Comparison of ENCODE assay signal across 22 mouse cellular contexts in the genomic region with DNA sequence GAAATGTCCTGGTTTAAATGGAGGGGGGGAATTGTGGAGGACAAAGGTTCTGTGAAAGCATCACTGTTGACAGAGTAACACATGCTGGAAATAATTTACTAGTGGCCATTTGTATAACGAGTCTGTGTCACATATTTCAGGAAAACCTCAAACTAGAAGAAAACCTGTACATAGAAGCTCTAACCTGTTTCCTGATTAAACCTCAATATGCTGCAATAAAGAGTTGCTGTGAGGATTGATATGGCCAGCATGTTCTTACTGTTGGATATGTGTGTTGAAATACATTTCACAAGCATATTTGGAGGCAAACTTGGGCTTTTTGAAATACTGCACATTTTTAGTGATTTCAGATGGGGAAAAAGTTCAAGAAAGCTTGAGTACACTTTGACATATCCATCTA. TPM values are rescaled to one million over a fixed set of nuclear protein-coding genes. Genes with fewer than 3 reads are reported as not detected.
DNase-seq lines count a peak whose midpoint lies in the region; ATAC-seq and TF ChIP-seq lines count a peak whose summit lies in the region.
"Had no signal": no experiment of that assay in that cellular context is flagged by ENCODE, and none has a peak within 500 bp of the region (broad histone marks: within the 10 kb centered on the region; RNA-seq: fewer than 3 reads in every experiment).

No protein-coding gene starts in this region.

- H3K27me3 ChIP-seq in kidney, adult 2 months (replicated peaks; ENCODE audit: control insufficient read depth, insufficient read depth, low read length) = no peaks in the 10 kb centered on the region
- H3K27me3 ChIP-seq in lung, postnatal 0 days (replicated peaks; ENCODE audit: insufficient read depth, low read length) = no peaks in the 10 kb centered on the region
- H3K27me3 ChIP-seq: CH12.LX; embryonic facial prominence, embryonic 13.5 days; forebrain, embryonic 13.5 days; heart, embryonic 13.5 days; hindbrain, embryonic 12.5 days had no signal

- no peak overlapping the region for H3K4me3 ChIP-seq in kidney, adult 2 months (ENCODE audit: insufficient read depth, low read depth, low read length)
- no peak overlapping the region for H3K4me3 ChIP-seq in lung, postnatal 0 days (ENCODE audit: low read depth, low read length)
- H3K4me3 ChIP-seq: embryonic facial prominence, embryonic 13.5 days; forebrain, embryonic 13.5 days; heart, embryonic 13.5 days; hindbrain, embryonic 12.5 days had no signal

- no peak overlapping the region for H3K9ac ChIP-seq in lung, postnatal 0 days (replicated peaks; ENCODE audit: low read depth)
- H3K9ac ChIP-seq: embryonic facial prominence, embryonic 13.5 days; forebrain, embryonic 13.5 days; forebrain, postnatal 0 days; heart, embryonic 13.5 days; hindbrain, embryonic 12.5 days had no signal

- TF ChIP-seq EP300 in lung, postnatal 0 days (IDR thresholded peaks at IDR 0.05) = no peak

- H3K4me2 ChIP-seq in lung, postnatal 0 days (replicated peaks; ENCODE audit: low read depth, low read length) = no peak overlapping the region
- H3K4me2 ChIP-seq: embryonic facial prominence, embryonic 13.5 days; forebrain, embryonic 13.5 days; heart, embryonic 13.5 days; hindbrain, embryonic 12.5 days had no signal

- 19% methylated on average over 1 of the region's 1 CpGs for WGBS in kidney, adult 2 months
- WGBS in lung, postnatal 0 days = 45% methylated on average over 1 of the region's 1 CpGs

- no peaks in the 10 kb centered on the region for H3K9me3 ChIP-seq in lung, postnatal 0 days (ENCODE audit: low read length)
- H3K9me3 ChIP-seq: embryonic facial prominence, embryonic 13.5 days; forebrain, embryonic 13.5 days; heart, embryonic 13.5 days; hindbrain, embryonic 12.5 days had no signal

- no peaks in the 10 kb centered on the region for H3K4me1 ChIP-seq in kidney, adult 2 months (ENCODE audit: control insufficient read depth, insufficient read depth, low read length)
- no peaks in the 10 kb centered on the region for H3K4me1 ChIP-seq in lung, postnatal 0 days (ENCODE audit: insufficient read depth, low read depth, low read length)
- H3K4me1 ChIP-seq: embryonic facial prominence, embryonic 13.5 days; forebrain, embryonic 13.5 days; hindbrain, embryonic 12.5 days had no signal

- peak; percentile 10 for DNase-seq in kidney, adult 2 months
- no peak for DNase-seq in kidney, postnatal 10 days
- DNase-seq in lung, postnatal 0 days (ENCODE audit: low spot score) = peak; percentile 18
- no peak for DNase-seq in lung, postnatal 36 days
- no peak for DNase-seq in adrenal gland, postnatal 4 days (ENCODE audit: low spot score in 2 of 2)
- DNase-seq: adrenal gland, adult 2 months; adrenal gland, postnatal 36 days; cerebellum, adult 11-12 months; cerebellum, adult 9-10 months; cerebellum, postnatal 25 days; forebrain, postnatal 0 days; gastrocnemius, postnatal 14 days; heart, postnatal 36 days had no signal

- H3K36me3 ChIP-seq in kidney, adult 2 months (ENCODE audit: control insufficient read depth, insufficient read depth, low read length) = no peaks in the 10 kb centered on the region
- H3K36me3 ChIP-seq in lung, postnatal 0 days (ENCODE audit: insufficient read depth, low read length) = no peaks in the 10 kb centered on the region
- H3K36me3 ChIP-seq: embryonic facial prominence, embryonic 13.5 days; heart, embryonic 13.5 days; hindbrain, embryonic 12.5 days had no signal

- no peak overlapping the region for H3K27ac ChIP-seq in kidney, adult 2 months (ENCODE audit: insufficient read depth, low read depth, low read length)
- no peak overlapping the region for H3K27ac ChIP-seq in lung, postnatal 0 days (ENCODE audit: low read length)
- H3K27ac ChIP-seq: embryonic facial prominence, embryonic 13.5 days; forebrain, embryonic 13.5 days; heart, embryonic 13.5 days; hindbrain, embryonic 12.5 days had no signal

- no peak for TF ChIP-seq POLR2A in kidney, adult 2 months (IDR thresholded peaks at IDR 0.05; ENCODE audit: low read depth, low read length)

- ATAC-seq in lung, postnatal 0 days = no peak
- peak; percentile 90 for ATAC-seq in granulocyte monocyte progenitor cell, adult 5-6 weeks (replicated peaks; ENCODE audit: poor library complexity, severe bottlenecking)
- ATAC-seq in erythroblast, adult 5-6 weeks (replicated peaks; ENCODE audit: low FRiP score, poor library complexity, severe bottlenecking) = no peak
- ATAC-seq: forebrain, embryonic 13.5 days; forebrain, postnatal 0 days; hindbrain, embryonic 16.5 days; inflammation-experienced regulatory T-cells, adult 6 months had no signal

- TF ChIP-seq CTCF in kidney, adult 2 months (conservative IDR thresholded peaks at IDR 0.05; ENCODE audit: insufficient read depth, insufficient read length, low read depth, low read length) = no peak
- no peak for TF ChIP-seq CTCF in lung, postnatal 0 days (IDR thresholded peaks at IDR 0.05)

RNA-seq across cellular contexts. Expression of a gene that starts 36.0 kb away (rescaled TPM):
- 9.0 and 12.8 TPM in 2 replicates for polyA plus RNA-seq in kidney, adult 2 months (2012; rRNA removed)
- 11.0 and 13.3 TPM in 2 replicates for polyA plus RNA-seq in lung, postnatal 0 days (2015; fragmentation: Nextera tagmentation; extraction: Ambion mirVana)
- 66.3 and 67.0 TPM in 2 replicates for total RNA-seq in granulocyte monocyte progenitor cell, adult 5-6 weeks (2014; fragmentation: Nextera tagmentation)
- total RNA-seq in granulocyte monocyte progenitor cell, adult 5-6 weeks (2017) = 94.8 and 95.1 TPM in 2 replicates
- 115 and 138 TPM in 2 replicates for total RNA-seq in erythroblast, adult 5-6 weeks (2015; ENCODE audit: low replicate concordance)
- 122 and 195 TPM in 2 replicates for total RNA-seq in erythroblast, adult 5-6 weeks (2017; ENCODE audit: low replicate concordance)
- 100 to 1,000 TPM; 187 to 200 TPM for total RNA-seq in adrenal gland, postnatal 4 days (2021)

Comparison
In these comparisons a context has a peak if more than half of its experiments do, and no peak if none do; other contexts are left out.
1. DNase-seq: peak in kidney, adult 2 months (single experiment) and lung, postnatal 0 days (single experiment); none in kidney, postnatal 10 days (single experiment), lung, postnatal 36 days (single experiment) and adrenal gland, postnatal 4 days (0 of 2).